Mouse (Mus musculus): ENCODE measurements around the gene Aebp1.

- TF ChIP-seq SRF (IDR thresholded peaks at IDR 0.05; ENCODE audit: control insufficient read depth, insufficient read length, low read depth) (no peak), POLR2A (IDR thresholded peaks at IDR 0.05; ENCODE audit: insufficient read length, low read depth) (no peak), POLR2AphosphoS2 (IDR thresholded peaks at IDR 0.05; ENCODE audit: insufficient read length, low read depth) (peak; percentile 66), E2F4 (IDR thresholded peaks at IDR 0.05; ENCODE audit: insufficient read depth) (no peak), MAX (IDR thresholded peaks at IDR 0.05; ENCODE audit: low read depth) (no peak), TCF12 (IDR thresholded peaks at IDR 0.05; ENCODE audit: insufficient read depth, poor library complexity, severe bottlenecking) (no peak), USF1 (IDR thresholded peaks at IDR 0.05; ENCODE audit: low read depth) (no peak)
These were observed 11.4 kb downstream of the Aebp1 start for GRCm38 (mm10) chr11:5873192-5873591.

Measured in myocyte (in vitro differentiated cells).